Mouse (Mus musculus) left cerebral cortex, adult 2 months (tissue): ENCODE results near the gene Dennd1c. TPM values are rescaled to one million over a fixed set of nuclear protein-coding genes. Genes with fewer than 3 reads are reported as not detected.

Experiments
- DNase-seq, 2 experiments: peaks; one replicate each; pipeline ENCODE4 v3.0.0; 2021 to 2022; ENCODE audit warnings: low spot score in 2 of 2, mixed read lengths in 1 of 2; ENCODE audit errors: extremely low spot score in 1 of 2
- H3K27ac ChIP-seq: fragments of 200-600 bp; 2 replicates; pipeline ENCODE4 v1.8.1; 2022
- H3K4me3 ChIP-seq: fragments of 200-600 bp; 2 replicates; pipeline ENCODE4 v1.8.1; 2022
- CTCF ChIP-seq: fragments of 200-600 bp; IDR thresholded peaks from 2 replicates; pipeline ENCODE4 v1.8.1; 2022; ENCODE audit warnings: antibody characterized with exemption, mild to moderate bottlenecking, moderate library complexity
- intact Hi-C: fragments of 180-260 bp; cut with DNase I; formaldehyde crosslinking; loops from one replicate; pipeline ENCODE4 v1.15.1; 2025
- total RNA-seq, 2 experiments: library from RNA; stranded (reverse); gene quantifications; 2 replicates each; pipeline ENCODE4 v1.2.3; 2021

The Dennd1c gene
- total RNA-seq, 2 experiments from 2014 or later: 1.0 to 1.5 TPM

DNA sequence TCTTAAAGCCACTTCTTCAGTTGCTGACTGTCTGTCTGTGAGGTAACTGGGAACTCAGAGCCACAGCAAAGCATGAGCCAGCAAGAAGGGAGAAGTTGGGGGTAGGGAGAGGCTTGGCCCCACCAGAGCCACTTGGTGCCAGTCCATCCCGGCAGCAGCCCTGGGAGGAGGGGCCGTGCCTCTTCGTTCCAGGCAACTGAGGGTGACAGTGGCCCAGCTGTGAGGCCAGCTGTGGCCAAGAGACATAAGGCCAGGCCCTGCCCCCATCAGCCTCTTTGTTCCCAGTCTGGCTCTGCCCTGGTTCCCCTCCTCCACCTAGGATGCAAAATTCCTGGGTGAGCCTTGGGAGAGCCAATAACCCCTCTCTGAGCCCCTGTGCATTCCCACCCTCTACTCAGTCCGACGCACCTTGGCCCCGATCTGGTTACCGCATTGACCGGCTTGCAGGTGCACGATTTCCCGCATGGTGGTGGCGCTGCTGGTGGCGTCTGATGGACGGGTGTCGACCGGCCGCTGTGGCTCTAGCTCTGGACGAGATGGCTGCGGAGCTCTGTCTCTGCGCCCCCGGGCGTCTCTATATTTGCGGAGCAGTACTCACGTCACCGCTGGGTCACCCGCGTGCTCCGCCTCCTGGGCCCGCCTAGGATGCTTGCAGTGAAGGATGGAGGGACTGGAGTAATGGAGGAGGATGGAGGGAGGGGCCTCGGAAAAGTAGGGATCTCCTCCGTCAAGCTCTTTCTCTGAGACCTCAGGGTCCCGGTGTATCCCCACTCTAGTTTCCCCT lies 8.9 kb upstream of the Dennd1c start, which contains the start of gene Tubb4a:
Tubb4a (minus strand) TSS at position 734 of the 784 bp plus-strand sequence.
- H3K4me3 ChIP-seq: peak within 1 kb of the TSS; percentile 68

DNA sequence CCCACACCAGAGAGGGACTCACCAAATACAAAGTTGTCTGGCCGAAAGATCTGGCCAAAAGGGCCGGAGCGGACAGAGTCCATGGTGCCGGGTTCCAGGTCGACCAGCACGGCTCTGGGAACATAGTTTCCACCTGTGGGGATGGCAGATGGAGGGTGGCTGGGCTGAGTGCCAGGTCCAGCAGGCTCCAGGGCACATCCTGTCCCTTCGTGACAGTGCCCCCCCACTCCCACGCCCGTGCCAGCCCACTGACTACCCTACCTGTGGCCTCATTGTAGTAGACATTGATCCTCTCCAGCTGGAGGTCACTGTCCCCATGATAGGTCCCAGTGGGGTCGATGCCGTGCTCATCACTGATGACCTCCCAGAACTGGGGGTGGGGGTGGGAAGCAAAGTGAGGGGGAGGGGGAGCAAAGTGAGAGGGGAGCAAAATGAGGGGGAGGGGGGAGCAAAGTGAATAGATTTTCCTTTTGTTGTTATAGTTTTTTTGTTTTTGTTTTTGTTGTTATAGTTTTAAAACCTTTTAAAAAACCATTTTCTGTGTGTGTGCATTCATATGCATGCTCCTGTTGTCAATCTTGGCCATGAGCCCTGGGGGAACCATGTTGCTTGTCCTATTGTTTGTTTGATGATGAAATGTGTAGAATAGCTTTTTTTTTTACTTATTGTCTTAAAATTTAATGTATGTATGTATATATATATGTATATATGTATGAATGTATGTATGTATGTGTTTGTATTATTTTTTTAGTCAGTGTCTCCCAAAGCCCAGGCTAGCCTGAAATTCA lies 7.8 kb upstream of the Dennd1c start:
- intact Hi-C loops: no loop called here
- DNase-seq: peak in 1 of 2 experiments; percentile 32
- Histone ChIP-seq H3K4me3 (peak overlapping the region; percentile 68), H3K27ac (peak overlapping the region; percentile 94)
- TF ChIP-seq CTCF: no peak

More for the DNA sequence above, 8.9 kb upstream of the Dennd1c start, which contains the start of gene Tubb4a:
- TF ChIP-seq CTCF: no peak
- peak within 1 kb of the TSS; percentile 94 for H3K27ac ChIP-seq
- peak; percentile 86 to 87 for DNase-seq
- intact Hi-C loops: loop anchor here (1.0 kb wide), 1 partner anchor 27 kb away; no protein-coding TSS in a partner anchor

GRCm38 (mm10) chr17:57082481-57082880 lies 4.2 kb upstream of the Dennd1c start:
- DNase-seq: no peak
- no peak for TF ChIP-seq CTCF
- intact Hi-C loops: no loop called here
- Histone ChIP-seq H3K4me3 (no peak overlapping the region), H3K27ac (no peak overlapping the region)

DNA sequence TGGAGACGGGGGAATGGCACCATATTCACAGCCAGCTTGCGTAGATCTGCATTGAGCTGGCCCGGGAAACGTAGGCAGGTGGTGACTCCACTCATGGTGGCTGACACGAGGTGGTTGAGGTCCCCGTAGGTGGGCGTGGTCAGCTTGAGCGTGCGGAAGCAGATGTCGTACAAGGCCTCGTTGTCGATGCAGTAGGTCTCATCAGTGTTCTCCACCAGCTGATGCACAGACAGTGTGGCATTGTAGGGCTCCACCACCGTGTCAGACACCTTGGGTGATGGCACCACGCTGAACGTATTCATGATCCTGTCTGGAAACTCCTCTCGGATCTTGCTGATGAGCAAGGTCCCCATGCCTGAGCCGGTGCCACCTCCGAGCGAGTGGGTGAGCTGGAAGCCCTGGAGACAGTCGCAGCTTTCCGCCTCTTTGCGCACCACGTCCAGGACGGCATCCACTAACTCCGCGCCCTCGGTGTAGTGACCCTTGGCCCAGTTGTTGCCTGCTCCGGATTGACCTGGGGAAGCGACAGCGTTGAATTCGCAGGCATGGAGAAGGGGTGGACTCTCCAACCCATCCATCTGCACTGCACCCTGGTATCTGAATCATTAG lies 3.0 kb upstream of the Dennd1c start:
- TF ChIP-seq CTCF: no peak
- intact Hi-C loops: no loop called here
- no peak for DNase-seq
- Histone ChIP-seq H3K27ac (no peak overlapping the region), H3K4me3 (no peak overlapping the region)

DNA sequence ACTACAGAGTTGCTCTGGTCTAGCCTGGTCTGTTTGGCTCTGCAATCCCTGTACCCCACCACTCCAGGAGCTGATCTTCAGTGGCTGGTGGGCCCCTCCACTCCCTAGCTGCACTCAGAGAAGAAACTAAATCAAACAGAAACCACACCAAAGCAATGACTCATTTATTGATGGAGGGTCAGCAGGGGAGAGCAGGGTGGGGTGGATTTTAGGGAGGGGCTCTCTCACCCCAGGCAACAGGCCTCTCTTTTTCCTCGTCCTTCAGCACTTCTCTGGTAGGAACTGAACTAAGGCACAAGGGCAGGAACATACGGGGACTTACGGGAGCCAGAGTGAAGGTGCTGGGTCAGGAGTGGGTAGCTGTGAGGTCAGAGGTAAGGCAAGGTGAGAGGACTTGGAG lies 1.6 kb upstream of the Dennd1c start:
- intact Hi-C loops: no loop called here

GRCm38 (mm10) chr17:57076916-57077315 lies 1.4 kb downstream of the Dennd1c start:
- no peak for TF ChIP-seq CTCF
- intact Hi-C loops: no loop called here
- Histone ChIP-seq H3K4me3 (no peak overlapping the region), H3K27ac (no peak overlapping the region)
- DNase-seq: no peak

More for the DNA sequence above, 1.6 kb upstream of the Dennd1c start:
- DNase-seq: no peak
- no peak for TF ChIP-seq CTCF
- no peak overlapping the region for H3K4me3 ChIP-seq
- no peak overlapping the region for H3K27ac ChIP-seq

DNA sequence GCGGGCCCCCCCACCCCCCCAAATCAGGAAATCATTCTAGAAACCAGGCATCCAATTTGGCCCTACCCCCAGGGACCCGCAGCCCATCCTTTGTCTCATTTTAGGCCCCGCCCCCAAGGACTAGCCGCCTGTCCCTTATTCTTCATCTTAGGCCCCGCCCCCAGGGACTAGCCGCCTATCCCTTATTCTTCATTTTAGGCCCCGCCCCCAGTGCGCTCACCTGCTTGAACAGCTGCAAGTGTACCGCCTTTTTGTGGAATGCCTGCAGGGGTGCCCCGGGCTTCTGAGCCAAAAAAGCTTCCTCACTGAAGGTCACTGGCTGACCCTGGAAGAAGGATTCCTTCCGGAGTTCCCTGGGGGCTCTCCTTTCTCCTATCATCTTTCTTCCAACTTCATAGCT lies 7.6 kb downstream of the Dennd1c start:
- DNase-seq: no peak
- no peak for TF ChIP-seq CTCF
- intact Hi-C loops: no loop called here
- Histone ChIP-seq H3K4me3 (no peak overlapping the region), H3K27ac (no peak overlapping the region)

- no peak for TF ChIP-seq CTCF
- DNase-seq: no peak
- H3K27ac ChIP-seq: no peak overlapping the region
- no peak overlapping the region for H3K4me3 ChIP-seq
- intact Hi-C loops: no loop called here
These were observed 8.0 kb downstream of the Dennd1c start for GRCm38 (mm10) chr17:57070272-57070671.

DNA sequence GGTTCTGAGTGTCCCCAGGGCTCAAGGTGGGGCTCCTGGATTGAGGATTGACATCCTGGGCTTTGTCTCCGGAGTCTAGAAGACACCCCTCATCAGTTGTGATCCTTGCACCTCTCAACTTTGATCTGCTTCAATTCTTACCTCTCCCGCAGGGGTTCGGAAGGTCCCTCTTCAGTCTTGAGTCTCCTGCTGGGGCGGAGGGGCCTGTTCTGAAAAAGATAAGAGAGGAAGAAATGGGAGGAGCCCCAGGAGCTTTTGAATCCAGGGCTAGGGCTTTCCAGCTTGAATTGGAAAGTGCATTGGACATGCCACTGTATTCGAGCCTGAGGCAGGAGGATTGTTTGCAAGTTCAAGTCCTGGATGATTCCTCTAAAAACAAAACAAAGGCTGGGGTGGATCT lies 11.4 kb downstream of the Dennd1c start:
- no peak for TF ChIP-seq CTCF
- intact Hi-C loops: no loop called here
- H3K27ac ChIP-seq: no peak overlapping the region
- H3K4me3 ChIP-seq: no peak overlapping the region
- DNase-seq: no peak

- TF ChIP-seq CTCF: no peak
- Histone ChIP-seq H3K27ac (no peak overlapping the region), H3K4me3 (no peak overlapping the region)
- intact Hi-C loops: no loop called here
- no peak for DNase-seq
These were observed 15.3 kb downstream of the Dennd1c start for GRCm38 (mm10) chr17:57063031-57063430.

DNA sequence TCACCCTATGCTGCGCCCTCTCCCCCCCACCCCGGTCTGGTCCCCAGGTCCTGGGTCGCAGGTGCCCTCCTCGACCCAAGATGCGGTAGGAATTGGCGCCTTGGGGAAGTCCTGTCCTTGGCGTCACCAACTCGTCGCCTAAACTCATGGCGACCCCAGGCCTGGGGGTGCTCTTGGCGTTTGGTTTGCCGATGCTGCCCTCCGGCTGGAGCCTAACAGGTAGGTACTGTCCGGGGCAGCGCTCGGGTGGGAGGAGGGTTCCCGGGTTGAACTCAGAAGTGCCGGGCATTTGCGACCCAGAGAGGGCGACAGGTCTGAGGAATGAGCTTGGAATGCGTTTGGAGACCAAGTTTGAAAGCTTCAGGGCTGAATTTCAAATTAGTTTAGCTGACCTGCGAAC lies 15.8 kb downstream of the Dennd1c start:
- no peak for DNase-seq
- no peak for TF ChIP-seq CTCF
- intact Hi-C loops: no loop called here
- Histone ChIP-seq H3K4me3 (no peak overlapping the region), H3K27ac (no peak overlapping the region)

DNA sequence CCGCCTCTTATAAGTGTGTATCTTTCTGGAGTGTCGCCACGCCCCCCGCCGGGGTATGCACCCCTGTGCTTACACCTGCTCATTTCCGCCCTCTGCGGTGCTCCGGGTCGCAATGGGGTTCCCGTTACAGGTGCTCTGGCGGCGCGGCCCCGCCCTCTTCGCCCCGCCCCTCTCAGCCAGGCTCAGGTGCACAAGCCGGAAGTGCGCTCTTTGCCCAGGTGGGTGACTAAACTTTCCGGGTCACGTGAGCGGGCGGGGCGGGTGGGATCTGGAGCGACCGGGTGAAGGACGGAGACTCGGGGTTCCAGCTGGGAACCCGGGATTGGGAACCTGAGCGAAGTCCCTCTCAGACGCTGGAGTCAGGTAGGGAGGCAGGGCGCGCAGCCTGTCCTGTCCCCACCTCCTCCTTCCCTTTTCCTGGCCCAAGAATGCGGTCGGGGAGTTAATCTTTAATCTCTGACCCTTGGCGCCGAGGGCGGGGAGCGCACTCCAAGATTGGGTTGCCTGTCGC lies 16.2 kb downstream of the Dennd1c start:
- no peak for TF ChIP-seq CTCF
- DNase-seq: no peak
- Histone ChIP-seq H3K27ac (no peak overlapping the region), H3K4me3 (no peak overlapping the region)
- intact Hi-C loops: no loop called here
